Mouse (Mus musculus) heart, adult 8-10 months (tissue): ENCODE measurements around the gene Eps8l2. TPM values are rescaled to one million over a fixed set of nuclear protein-coding genes. Genes with fewer than 3 reads are reported as not detected.

ENCODE experiments used
- DNase-seq: peaks from one replicate; pipeline ENCODE4 v3.0.0; 2022; ENCODE audit warnings: low spot score
- total RNA-seq, 4 experiments: library from RNA; stranded (reverse); gene quantifications; 2 replicates each; pipeline ENCODE4 v1.2.4; 2022

The Eps8l2 gene
- total RNA-seq, 4 experiments from 2014 or later: 3.7 to 5.0 (median 3.9) TPM

DNA sequence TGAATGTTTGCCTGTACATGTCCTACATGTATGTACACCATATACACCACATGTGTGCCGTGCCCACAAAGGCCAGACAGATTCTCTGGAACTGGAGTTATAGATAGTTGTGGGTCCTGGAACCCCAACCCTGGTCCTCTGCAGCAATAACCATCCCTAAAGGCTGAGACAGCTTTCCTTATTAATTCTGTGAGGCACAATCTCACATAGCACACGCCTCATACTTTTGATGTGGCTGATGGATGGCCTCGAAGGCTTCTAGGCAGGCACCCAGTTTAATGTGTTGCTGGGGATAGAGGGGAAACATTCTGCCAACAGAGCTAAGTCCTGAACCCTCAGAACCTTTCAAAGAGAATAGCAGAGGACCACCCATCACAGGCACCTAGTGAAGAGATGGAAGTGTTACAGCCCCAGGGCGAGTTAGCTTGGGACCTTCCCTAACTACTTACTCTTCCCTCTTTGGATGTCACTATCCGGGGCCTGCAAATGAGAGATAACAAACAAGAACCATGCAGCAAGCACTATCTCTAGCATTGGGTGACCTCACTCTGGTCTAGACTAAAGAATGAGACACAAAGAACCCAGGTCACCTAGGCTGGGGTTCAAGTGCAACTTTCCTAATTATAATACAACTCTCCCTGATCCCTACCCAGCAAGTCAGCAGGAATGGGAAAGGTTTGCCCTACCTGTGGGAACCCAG is 25.8 kb downstream of the Eps8l2 start:
- DNase-seq: no peak

DNA sequence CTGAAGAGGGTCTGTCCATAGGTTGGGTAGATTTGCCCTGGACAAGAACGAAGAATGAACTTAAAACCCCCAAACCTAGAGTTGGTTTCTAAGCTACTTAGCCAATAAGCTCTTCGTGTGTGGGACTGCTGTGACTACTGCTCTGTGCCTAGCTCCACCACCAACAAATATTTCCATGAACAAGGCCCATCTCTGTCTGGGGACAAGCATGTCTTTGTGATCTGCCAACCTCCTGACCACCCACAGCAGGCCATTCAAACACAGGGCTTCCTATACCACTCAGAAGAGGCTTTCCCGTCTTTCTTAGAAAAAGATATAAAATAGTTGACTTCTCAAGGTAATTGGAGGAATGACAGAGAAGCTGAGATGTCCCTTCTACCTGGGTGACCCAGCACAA is 26.4 kb downstream of the Eps8l2 start:
- DNase-seq: no peak

DNA sequence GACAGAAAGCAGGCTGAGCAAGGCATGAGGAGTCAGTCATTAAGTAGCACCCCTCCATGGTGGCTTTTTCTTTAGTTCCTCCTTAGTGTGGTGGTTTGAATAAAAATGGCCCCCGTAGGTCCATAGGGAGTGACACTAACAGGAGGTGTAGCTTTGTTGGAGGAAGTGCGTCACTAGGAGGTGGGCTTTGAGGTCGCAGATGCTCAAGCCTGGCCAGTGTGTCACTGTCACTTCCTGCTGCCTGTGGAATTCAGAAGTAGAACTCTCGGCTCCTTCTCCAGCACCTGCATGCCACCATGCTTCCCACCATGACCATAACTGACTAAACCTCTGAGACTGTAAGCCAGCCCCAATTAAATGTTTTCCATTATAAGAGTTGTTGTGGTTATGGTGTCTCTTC is 28.7 kb downstream of the Eps8l2 start:
- no peak for DNase-seq

DNA sequence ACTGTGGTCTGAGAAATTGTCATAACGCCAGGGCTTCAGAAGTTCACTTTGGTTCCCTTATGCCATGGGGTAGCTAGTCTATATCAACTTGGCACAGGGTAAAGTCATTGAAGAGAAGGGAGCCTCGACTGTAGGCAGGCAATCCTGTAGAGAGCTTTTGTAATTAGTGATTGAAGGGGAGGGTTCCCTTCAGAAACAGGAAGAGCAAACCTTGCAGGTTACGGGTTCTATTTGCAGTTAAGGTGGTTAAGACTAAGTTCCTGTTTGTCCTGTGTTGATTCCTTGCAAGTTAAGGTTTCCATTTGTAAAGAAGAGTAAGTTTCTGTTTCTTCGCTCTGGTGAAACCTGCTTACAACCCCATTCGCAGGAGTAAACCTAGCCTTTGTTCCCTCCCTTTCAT is 31.2 kb downstream of the Eps8l2 start:
- no peak for DNase-seq

DNA sequence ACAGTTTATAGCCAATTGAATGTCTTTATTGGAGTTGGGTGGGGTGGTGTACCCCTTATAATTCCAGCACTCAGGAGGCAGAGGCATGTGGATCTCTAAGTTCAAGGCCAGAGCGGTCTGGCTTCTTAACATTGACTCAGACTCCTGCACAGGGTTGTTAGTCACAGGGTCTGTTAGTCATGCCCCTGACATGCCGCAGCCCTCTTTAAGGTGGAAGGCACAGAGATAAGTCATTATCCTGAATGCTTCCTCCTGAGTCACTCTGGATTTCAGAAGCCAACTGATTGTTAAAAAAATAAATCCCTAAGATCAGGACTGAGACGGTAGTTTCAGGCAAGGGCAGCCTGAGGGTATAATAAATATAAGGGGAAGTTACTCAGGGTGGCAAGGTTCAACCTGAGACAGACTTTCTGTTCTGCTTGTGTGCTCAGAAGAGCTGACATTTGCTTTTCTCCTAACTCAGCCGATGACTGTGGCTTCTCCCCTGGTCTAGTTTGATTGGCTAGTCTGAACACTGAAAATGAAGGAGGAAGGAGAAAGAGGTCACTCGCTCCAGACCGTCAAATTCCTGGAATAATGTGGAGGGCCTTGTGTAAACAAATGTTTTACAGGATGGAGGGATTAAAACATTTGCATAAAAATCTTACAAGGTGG is 33.4 kb downstream of the Eps8l2 start:
- DNase-seq: no peak

DNA sequence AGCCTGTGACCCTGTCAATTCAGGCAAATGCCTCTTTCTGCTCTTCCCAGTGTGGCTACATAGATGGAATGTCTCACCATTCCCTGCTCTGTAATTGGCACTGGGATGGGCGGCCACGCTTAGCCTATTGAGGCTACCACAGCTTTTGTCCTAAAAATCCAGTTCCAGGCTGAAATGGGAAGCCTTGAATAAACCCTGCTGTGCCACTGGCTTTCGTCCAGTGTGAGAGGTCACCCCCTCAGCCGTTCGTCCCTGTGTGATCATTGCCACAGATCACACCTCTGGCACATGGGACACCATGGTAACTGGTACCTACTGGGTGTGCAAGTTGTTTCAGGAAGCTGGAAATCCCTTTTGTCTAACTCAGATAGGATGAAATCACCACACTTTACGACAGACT is 34.9 kb downstream of the Eps8l2 start:
- DNase-seq: no peak

DNA sequence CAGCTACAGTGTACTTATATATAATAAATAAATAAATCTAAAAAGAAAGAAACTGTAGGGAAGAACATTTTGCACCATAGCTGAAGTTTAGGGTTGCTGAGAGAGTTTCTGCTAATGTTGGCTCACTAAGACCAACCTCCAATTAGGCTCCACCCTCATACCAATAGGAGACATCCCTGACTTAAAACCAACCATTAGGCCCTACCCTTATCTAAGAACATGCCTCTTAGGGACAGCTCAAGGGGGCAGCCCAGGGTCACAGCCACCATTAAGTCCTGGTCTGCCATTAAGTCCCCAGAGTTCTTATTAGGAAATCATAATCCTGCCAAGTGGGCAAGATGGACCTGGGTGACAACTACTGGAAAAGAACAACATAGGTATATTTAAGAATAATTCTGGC is 35.7 kb downstream of the Eps8l2 start:
- no peak for DNase-seq

DNA sequence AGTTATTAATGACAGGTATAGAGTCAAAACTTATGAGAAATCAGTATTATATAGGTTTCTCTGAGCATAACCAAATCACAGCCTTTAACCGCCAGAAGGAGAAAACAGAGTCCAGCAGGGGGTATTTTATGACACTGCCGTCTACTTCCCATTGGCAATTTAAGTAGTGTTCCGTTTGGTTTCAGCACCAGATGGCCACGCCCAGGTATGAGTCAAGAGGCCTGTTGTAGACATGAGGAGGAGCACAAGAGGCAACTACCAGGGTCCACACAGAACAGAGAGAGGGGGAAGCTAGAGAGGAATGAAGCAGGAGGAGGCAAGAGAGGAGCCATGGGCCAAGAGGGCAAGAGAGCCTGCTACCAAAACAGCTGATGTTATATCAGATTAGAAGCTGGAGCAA is 40.9 kb downstream of the Eps8l2 start:
- no peak for DNase-seq

DNA sequence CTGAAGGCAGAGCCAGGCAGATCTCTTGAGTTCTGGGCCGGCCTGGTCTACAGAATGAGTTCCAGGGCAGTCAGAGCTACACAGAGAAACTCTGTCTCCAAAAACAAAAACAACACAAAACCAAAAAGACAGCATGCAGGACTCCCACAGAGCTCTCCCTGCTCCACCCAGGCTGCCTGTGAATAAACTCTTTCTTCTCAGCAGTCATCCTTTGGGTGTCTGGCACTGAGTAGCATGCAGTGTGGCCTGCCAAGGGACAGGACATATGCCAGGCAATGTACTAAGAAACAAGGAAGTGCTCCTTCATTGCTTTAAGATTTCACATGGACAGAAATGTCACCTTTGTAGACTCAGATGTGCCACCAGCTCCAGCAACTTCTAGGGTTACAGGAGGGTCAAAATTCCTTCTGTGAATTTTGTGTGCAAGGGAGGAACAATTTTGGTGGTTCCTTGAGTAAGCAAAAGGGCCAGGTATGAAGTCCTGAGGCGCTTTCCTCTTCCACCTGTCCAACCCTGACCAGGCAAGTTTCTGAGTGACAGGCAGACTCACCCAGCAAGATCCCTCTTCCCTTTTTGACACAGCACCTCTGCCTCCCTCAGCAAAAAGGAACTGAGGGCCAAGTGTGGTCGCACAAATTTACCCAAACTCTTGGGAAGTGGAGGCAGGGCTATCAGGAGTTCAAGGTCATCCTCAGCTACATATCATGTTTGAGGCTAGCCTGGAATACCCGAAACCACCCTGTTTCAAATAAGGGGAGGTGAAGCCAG is 42.6 kb downstream of the Eps8l2 start:
- DNase-seq: no peak

DNA sequence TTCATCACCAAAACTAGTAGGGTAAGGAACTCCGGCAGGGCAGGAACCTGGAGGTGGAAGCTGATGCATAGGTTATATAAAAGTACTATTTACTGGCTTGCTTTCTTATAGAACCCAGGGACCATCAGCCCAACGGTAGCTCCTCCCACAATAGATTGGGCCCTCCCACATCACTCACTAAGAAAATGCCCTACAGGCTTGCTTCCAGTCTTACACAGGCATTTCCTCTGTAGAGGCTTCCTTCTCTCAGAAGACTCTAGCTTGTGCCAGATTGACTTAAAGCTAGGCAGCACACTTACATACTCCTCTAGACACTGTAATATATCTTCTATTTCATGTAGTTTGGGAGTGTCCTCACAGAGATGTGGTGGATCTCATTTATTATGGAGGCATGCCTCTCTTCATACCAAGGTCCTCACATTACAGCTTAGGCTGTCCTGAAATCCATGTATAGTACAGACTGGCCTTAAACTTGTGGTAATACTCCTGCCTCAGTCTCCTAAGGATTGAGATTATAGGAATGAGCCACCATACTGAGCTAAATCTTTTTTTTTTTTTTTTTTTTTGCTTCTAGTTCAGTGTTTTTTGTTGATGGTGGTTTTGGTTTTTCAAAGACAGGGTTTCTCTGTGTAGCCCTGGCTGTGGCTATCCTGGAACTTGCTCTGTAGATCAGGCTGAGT is 49.3 kb downstream of the Eps8l2 start:
- no peak for DNase-seq

DNA sequence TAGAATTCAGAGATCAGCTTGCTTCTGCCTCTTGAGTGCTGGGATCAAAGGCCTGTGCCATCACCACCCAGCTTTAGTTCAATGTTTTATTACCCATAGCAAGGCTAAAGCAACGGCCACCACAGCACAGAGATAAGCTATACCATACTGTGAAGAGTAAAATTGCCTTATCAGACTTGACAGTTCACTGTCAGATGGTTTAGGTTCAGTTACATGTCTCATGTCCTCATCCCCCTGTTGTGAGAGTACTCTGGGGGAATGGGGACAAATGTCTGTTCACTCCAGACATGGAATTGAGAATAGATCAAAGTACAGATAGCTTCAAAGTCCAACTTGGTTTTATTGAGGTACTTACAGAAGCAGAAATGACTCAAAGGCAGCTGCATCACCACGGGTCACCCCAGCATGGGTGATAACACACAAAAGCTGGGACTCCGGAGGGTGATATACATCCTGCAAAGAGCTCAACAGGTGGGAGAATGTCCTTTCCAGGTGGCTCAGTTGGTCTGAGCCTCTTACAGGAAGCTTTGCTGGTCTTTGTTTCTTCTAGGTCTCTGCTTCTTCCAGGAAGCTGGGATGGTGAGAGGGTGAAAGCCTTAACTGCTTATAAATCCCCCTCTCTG is 49.9 kb downstream of the Eps8l2 start:
- DNase-seq: no peak

DNA sequence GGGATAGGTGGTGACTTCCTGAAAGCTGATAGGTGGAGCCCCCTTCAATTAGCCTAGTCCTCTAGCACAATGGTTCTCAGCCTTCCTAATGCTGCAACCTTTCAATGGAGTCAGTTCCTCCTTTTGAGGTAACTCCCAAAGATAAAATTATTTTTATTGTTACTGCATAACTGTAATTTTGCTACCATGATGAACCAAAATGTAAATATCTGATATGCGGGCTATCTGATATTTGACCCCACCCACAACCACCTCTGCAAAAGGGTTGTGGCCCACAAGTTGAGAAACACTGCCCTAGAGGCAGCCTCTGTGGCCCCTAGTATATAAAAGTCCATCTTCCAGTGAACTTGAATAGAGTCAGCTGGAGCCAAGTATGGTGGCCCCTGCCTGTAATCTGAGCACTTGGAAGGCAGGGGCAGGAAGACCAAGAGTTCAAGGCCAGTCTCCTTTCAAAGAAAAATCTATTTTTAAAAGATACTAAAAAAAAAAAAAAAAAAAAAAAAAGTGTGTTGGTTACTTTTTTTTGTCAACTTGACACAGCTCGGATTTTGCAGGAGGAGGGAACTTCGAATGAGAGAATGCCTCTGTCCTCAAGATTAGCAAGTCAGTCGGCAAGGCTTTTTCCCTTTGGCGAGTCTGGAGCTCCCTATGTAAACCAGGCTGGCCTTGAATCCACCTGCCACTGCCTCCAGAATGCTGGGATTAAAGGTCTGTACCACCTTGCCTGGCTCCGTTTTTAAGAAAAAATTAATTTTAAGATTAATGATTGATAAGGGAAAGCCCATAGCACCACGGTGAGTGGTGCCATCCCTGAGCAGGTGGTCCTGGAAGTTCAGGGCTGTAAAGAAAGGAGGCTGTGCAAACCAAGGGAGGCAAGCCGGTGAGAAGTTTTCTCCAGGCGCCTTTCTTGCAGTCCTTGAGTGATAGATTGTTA is 51.9 kb downstream of the Eps8l2 start:
- no peak for DNase-seq

DNA sequence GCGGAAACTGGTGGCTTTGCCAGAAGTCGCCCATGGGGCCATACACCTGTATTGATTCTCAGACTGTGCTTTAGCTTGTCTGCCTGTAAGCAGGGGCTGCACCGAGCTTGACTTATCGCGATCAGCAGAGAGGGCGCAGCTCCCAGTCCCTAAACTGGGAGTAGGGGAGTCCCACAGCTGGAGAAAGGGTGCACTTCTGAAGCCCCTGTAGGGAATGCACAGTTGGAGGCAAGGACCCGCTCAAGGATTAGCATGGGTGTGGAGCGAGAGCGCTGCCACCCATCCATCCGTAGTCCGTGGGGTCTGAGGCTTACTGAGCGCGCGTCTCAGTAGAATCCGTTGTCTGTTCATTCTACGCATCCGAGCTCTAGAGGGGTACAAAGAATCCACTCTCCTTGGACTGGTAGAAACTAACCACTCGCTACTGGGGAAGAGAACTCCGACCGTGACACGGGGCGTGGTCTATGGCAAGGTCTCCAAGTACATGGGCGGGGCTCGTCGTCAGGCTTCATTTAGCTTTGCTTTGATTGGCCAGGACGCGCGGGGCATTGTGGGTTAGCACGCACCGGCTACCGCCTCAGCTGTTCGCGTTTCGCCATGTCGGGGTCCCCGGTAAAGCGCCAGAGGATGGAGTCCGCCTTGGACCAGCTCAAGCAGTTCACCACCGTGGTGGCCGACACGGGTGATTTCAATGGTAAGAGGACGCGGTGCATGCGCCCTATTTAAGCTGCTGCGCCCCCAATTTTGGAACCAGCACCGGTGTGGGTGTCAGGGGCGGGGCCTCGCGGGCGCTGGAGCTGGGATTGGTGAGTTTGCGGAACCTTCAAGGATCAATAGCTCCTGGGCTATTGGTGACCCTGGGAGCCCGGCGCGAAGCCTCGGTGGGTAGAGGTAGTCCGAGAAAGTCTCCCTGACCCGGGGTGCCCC is 53.2 kb downstream of the Eps8l2 start, which contains the start of gene Taldo1:
Gene Taldo1, plus strand, starts transcription at position 575 of the 927 bp plus-strand sequence.
- peak; percentile 98 for DNase-seq

DNA sequence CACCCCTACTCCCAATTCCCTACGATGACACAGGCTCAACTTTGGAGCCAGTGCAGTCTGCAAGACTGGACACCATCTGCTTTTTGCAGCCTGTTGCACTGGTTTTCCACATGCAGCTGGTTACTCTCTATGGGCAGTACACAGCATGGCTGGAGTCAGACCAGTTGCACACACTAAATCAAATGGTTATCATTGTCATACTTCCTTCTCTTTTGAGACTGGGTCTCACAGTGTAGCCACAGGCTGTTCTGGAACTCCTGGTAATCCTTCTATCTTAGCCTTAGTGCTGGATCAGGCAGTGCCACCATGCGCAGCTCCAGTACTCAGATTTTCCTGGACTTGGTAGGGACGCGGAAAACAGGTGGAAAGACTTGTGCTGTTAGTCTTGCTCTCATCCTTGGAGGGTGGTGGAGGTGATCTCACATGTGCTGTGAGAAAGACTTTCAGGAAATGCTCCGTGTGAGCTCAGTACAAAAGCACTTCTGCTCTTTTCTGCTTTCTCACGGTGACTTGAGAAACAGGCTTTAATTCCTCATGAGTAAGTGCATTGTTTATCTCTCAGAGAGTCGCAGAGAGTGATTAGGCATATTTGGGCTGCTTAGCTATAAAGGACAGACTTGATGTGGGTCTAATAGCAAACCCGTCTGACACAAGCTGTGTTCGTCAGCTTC is 54.0 kb downstream of the Eps8l2 start:
- no peak for DNase-seq

DNA sequence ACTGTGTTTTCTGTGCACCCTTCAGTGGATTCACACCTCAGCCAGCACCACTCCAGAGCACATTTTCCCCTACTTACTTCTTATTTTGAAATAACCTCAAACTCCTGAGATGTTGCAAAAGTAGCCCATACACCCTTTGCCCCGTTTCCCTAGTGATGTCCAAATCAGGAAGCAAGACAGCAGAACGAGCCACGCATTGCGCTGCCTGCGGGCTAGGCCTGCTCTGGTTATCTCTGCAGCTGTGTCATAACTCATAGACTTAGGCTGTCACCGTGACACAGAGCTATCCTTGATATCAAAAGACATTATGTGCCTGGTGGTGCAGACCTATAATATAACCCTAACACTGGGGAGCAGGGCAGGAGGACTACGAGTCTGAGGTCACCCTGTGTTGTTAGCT is 55.5 kb downstream of the Eps8l2 start:
- no peak for DNase-seq

DNA sequence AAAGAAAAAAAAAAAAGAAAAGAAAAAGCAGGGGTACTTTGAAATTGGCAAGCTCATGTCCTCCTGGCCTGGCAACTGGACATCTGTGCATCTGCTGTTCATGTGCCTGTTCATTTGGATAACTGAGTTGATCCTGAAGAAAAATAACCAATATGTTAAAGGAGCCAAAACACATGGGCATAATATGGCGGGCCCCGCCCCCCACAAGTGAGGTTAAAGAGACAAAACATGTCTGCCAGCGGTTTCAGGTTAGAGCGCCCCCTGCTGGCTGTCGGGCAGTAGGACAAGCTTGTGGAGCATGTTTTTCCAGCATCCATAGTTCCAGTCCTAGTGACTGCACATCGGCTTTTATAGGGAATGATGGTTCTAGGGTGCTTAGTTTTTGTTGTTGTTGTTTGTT is 56.1 kb downstream of the Eps8l2 start:
- no peak for DNase-seq

DNA sequence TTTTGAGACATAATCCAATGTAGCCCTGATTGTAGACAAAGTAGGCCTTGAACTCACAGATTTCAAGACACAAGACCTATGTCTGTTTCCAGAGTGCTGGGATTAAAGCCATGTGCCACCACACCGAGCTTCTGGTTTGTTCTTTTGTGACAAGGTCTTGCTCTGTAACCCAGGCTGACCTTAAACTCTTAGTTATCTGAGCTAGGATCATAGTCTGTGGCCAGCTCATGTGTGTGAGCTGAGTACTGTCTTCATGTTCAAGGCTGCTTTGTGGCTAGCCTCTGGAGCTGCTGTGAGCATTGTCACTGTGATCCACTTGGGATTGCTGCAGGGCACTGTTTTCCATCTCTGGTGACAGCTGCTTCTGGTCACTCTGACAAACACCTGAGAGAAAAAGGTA is 56.7 kb downstream of the Eps8l2 start:
- no peak for DNase-seq

DNA sequence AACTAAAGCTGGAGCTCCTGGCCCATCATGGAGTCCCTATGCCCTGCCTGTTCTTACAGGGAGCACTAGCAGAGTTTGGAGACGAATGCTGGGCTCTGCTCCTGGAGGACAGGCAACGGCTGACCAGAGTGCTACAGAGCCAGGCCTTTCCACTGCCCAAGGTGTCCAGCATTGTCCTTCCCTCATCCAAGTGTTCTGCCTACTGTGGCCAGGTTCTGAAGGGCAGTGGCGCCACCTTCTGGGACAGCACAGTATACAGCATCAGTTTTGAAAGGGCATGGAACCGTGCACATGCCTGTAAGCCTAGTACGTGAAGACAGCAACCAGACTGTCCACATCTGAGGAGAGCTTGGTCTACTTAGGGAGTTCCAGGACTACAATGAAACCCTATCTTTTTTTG is 64.6 kb downstream of the Eps8l2 start:
- DNase-seq: peak; percentile 21

DNA sequence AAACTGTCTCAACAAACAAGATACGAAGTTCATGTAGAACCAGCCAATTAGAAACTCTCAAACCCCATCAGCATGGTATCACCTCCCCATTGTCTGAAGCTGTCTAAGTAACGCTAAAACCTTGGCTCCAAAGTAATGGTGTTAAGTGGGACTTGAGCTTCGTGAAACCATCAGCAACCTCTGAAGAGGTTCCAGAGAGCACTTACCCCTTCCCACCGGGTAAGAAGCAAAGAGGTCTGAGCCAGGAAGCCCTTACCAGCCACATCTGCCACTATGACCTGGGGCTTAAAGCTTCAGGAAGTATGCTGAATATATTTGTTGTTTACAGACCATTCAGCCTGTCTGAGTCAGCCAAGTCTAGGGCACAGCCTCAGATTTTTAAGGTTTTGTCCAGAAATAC is 66.8 kb downstream of the Eps8l2 start:
- no peak for DNase-seq
